Mouse (Mus musculus) small intestine, adult 2 months (tissue): ENCODE data around the gene Slc22a23. TPM values are rescaled to one million over a fixed set of nuclear protein-coding genes. Genes with fewer than 3 reads are reported as not detected.

Experiments used
- H3K27ac ChIP-seq: fragments of 200-500 bp; 2 replicates; pipeline ENCODE4 v1.5.1; 2012; ENCODE audit warnings: low read depth, low read length, control low read depth, inconsistent platforms; ENCODE audit not compliant: insufficient read depth
- H3K27me3 ChIP-seq: fragments of 200-500 bp; 2 replicates; pipeline ENCODE4 v1.6.1; 2012; ENCODE audit warnings: mild to moderate bottlenecking, moderate library complexity, low read length, inconsistent platforms; ENCODE audit not compliant: control insufficient read depth, insufficient read depth
- H3K36me3 ChIP-seq: fragments of 200-500 bp; 2 replicates; pipeline ENCODE4 v1.6.1; 2012; ENCODE audit warnings: mild to moderate bottlenecking, low read length, control low read depth, inconsistent platforms; ENCODE audit not compliant: control insufficient read depth, insufficient read depth
- H3K4me1 ChIP-seq: fragments of 200-500 bp; 2 replicates; pipeline ENCODE4 v1.6.1; 2012; ENCODE audit warnings: low read length, inconsistent platforms, mixed read lengths; ENCODE audit not compliant: control insufficient read depth, insufficient read depth, insufficient read length
- H3K4me3 ChIP-seq: fragments of 200-500 bp; 2 replicates; pipeline ENCODE4 v1.5.1; 2012; ENCODE audit warnings: low read depth, mild to moderate bottlenecking, control low read depth, inconsistent platforms, low read length, moderate library complexity
- CTCF ChIP-seq: fragments of 200-500 bp; IDR thresholded peaks from 2 replicates; pipeline ENCODE4 v1.5.1; 2012; ENCODE audit warnings: low read depth, mild to moderate bottlenecking, control low read depth, inconsistent platforms, low read length, moderate library complexity, mixed read lengths; ENCODE audit not compliant: insufficient replicate concordance, insufficient read length; ENCODE audit errors: extremely low read depth
- POLR2A ChIP-seq: fragments of 200-500 bp; IDR thresholded peaks from 2 replicates; pipeline ENCODE4 v1.6.1; 2012; ENCODE audit warnings: low read depth, mild to moderate bottlenecking, control low read depth, inconsistent platforms, low read length, moderate library complexity
- WGBS: fragments of 180-500 bp; shearing (Covaris S2); methylation state at CpG from one replicate; pipeline ENCODE4 v1.1.7; 2018; 5-methylcytosine and 5-hydroxymethylcytosine counted together
- polyA plus RNA-seq: library from polyadenylated mRNA; depleted of rRNA; stranded (reverse); fragments of >200 nt; gene quantifications from 2 replicates; pipeline ENCODE4 v1.2.3, GENCODE M21; 2012

Slc22a23 gene
- polyA plus RNA-seq, 1 experiment, result 52.9 TPM

GRCm38 (mm10) chr13:34154217-34154930 is 190.6 kb downstream of the Slc22a23 start:
- no peak for TF ChIP-seq POLR2A
- TF ChIP-seq CTCF, result peak; percentile 81; the same call in 1 of the 2 replicates
- Histone ChIP-seq H3K27ac (0 out of 2 replicates have a peak overlapping the region, but pooled peaks have one; percentile 1), H3K36me3 (no peaks in the 10 kb centered on the region), H3K4me3 (peak overlapping the region; percentile 42), H3K4me1 (no peaks in the 10 kb centered on the region; the same call in 1 of the 2 replicates), H3K27me3 (no peaks in the 10 kb centered on the region)
- 20% methylated on average over 13 of the region's 13 CpGs for WGBS

- 82% methylated on average over 4 of the region's 5 CpGs for WGBS
- no peak overlapping the region for H3K27ac ChIP-seq
- TF ChIP-seq POLR2A (no peak), CTCF (no peak)
These were observed 191.5 kb downstream of the Slc22a23 start for GRCm38 (mm10) chr13:34153254-34154011.

GRCm38 (mm10) chr13:34152695-34153094 is 192.3 kb downstream of the Slc22a23 start:
- Histone ChIP-seq H3K4me3 (no peak overlapping the region), H3K4me1 (peaks cover 2% of the 10 kb centered on the region; the same call in 1 of the 2 replicates), H3K27ac (no peak overlapping the region), H3K27me3 (no peaks in the 10 kb centered on the region), H3K36me3 (no peaks in the 10 kb centered on the region)
- no peak for TF ChIP-seq CTCF
- TF ChIP-seq POLR2A, result no peak
- 85% methylated on average over 7 of the region's 7 CpGs for WGBS

More at GRCm38 (mm10) chr13:34153254-34154011, 191.5 kb downstream of the Slc22a23 start:
- Histone ChIP-seq H3K4me1 (peaks cover 2% of the 10 kb centered on the region; the same call in 1 of the 2 replicates), H3K36me3 (no peaks in the 10 kb centered on the region), H3K4me3 (no peak overlapping the region), H3K27me3 (no peaks in the 10 kb centered on the region)

- no peak for TF ChIP-seq POLR2A
- no peak for TF ChIP-seq CTCF
- no peaks in the 10 kb centered on the region for H3K27me3 ChIP-seq
- H3K4me1 ChIP-seq, result peaks cover 2% of the 10 kb centered on the region; the same call in 1 of the 2 replicates
- 88% methylated on average over 1 of the region's 1 CpGs for WGBS
- no peak overlapping the region for H3K4me3 ChIP-seq
- no peaks in the 10 kb centered on the region for H3K36me3 ChIP-seq
- no peak overlapping the region for H3K27ac ChIP-seq
These were observed 193.6 kb downstream of the Slc22a23 start for GRCm38 (mm10) chr13:34151425-34151824.

- no peak overlapping the region for H3K4me3 ChIP-seq
- peaks cover 2% of the 10 kb centered on the region; the same call in 1 of the 2 replicates for H3K4me1 ChIP-seq
- 48% methylated on average over 19 of the region's 19 CpGs for WGBS
- H3K27ac ChIP-seq, result no peak overlapping the region
- TF ChIP-seq POLR2A (no peak), CTCF (no peak)
- H3K36me3 ChIP-seq, result no peaks in the 10 kb centered on the region
- no peaks in the 10 kb centered on the region for H3K27me3 ChIP-seq
These were observed 194.5 kb downstream of the Slc22a23 start for GRCm38 (mm10) chr13:34150271-34151027.

- 72% methylated on average over 5 of the region's 5 CpGs for WGBS
- TF ChIP-seq POLR2A (no peak), CTCF (no peak)
- Histone ChIP-seq H3K27ac (no peak overlapping the region), H3K4me1 (peaks cover 2% of the 10 kb centered on the region; the same call in 1 of the 2 replicates), H3K27me3 (no peaks in the 10 kb centered on the region), H3K36me3 (no peaks in the 10 kb centered on the region), H3K4me3 (no peak overlapping the region)
These were observed 195.4 kb downstream of the Slc22a23 start for GRCm38 (mm10) chr13:34149463-34150176.
